Mouse (Mus musculus) testis, adult 2 months (tissue): Measurements from ENCODE around the gene Map2k4. TPM values are rescaled to one million over a fixed set of nuclear protein-coding genes. Genes with fewer than 3 reads are reported as not detected.

Source experiments
- H3K27ac ChIP-seq: fragments of 200-500 bp; 2 replicates; pipeline ENCODE4 v1.5.1; 2012; ENCODE audit warnings: low read depth, low read length; ENCODE audit not compliant: control insufficient read depth, insufficient read depth
- H3K27me3 ChIP-seq: fragments of 200-500 bp; 2 replicates; pipeline ENCODE4 v1.6.1; 2012; ENCODE audit warnings: mild to moderate bottlenecking, low read length, moderate library complexity; ENCODE audit not compliant: control insufficient read depth, insufficient read depth
- H3K36me3 ChIP-seq: fragments of 200-500 bp; 2 replicates; pipeline ENCODE4 v1.6.1; 2012; ENCODE audit warnings: mild to moderate bottlenecking, low read length; ENCODE audit not compliant: control insufficient read depth, insufficient read depth
- H3K4me1 ChIP-seq: fragments of 200-500 bp; 2 replicates; pipeline ENCODE4 v1.6.1; 2012; ENCODE audit warnings: low read length; ENCODE audit not compliant: control insufficient read depth, insufficient read depth
- H3K4me3 ChIP-seq: fragments of 200-500 bp; 2 replicates; pipeline ENCODE4 v1.5.1; 2012; ENCODE audit warnings: low read depth, mild to moderate bottlenecking, low read length, moderate library complexity, mixed read lengths; ENCODE audit not compliant: control insufficient read depth
- CTCF ChIP-seq: fragments of 200-500 bp; IDR thresholded peaks from 2 replicates; pipeline ENCODE4 v1.5.1; 2012; ENCODE audit warnings: low read depth, mild to moderate bottlenecking, inconsistent platforms, low read length, moderate library complexity; ENCODE audit not compliant: control insufficient read depth, insufficient read depth, insufficient replicate concordance
- POLR2A ChIP-seq: fragments of 200-500 bp; IDR thresholded peaks from 2 replicates; pipeline ENCODE4 v1.6.1; 2012; ENCODE audit warnings: low read depth, mild to moderate bottlenecking, inconsistent platforms, low read length, moderate library complexity; ENCODE audit not compliant: control insufficient read depth
- polyA plus RNA-seq: library from polyadenylated mRNA; depleted of rRNA; stranded (reverse); fragments of >200 nt; gene quantifications from 2 replicates; pipeline ENCODE4 v1.2.3, GENCODE M21; 2012; rRNA removed

Gene Map2k4
- polyA plus RNA-seq, 1 experiment = 6.9 TPM

GRCm38 (mm10) chr11:65653932-65654331 is 134.2 kb downstream of the Map2k4 start:
- no peaks in the 10 kb centered on the region for H3K4me1 ChIP-seq
- H3K27me3 ChIP-seq = no peaks in the 10 kb centered on the region
- H3K27ac ChIP-seq = no peak overlapping the region
- no peaks in the 10 kb centered on the region for H3K36me3 ChIP-seq
- H3K4me3 ChIP-seq = no peak overlapping the region
- TF ChIP-seq CTCF = no peak
- no peak for TF ChIP-seq POLR2A

- H3K27me3 ChIP-seq = no peaks in the 10 kb centered on the region
- no peaks in the 10 kb centered on the region for H3K36me3 ChIP-seq
- no peaks in the 10 kb centered on the region for H3K4me1 ChIP-seq
- H3K27ac ChIP-seq = no peak overlapping the region
- no peak for TF ChIP-seq CTCF
- TF ChIP-seq POLR2A = no peak
- H3K4me3 ChIP-seq = no peak overlapping the region
Observed at GRCm38 (mm10) chr11:65651426-65651825, 136.7 kb downstream of the Map2k4 start.

GRCm38 (mm10) chr11:65649956-65650715 is 138.0 kb downstream of the Map2k4 start:
- Histone ChIP-seq H3K27ac (no peak overlapping the region), H3K4me3 (no peak overlapping the region)

GRCm38 (mm10) chr11:65649469-65649868 is 138.6 kb downstream of the Map2k4 start:
- Histone ChIP-seq H3K36me3 (no peaks in the 10 kb centered on the region), H3K27ac (no peak overlapping the region), H3K4me1 (no peaks in the 10 kb centered on the region), H3K27me3 (no peaks in the 10 kb centered on the region), H3K4me3 (no peak overlapping the region)
- TF ChIP-seq POLR2A = no peak

More at GRCm38 (mm10) chr11:65649956-65650715, 138.0 kb downstream of the Map2k4 start:
- TF ChIP-seq POLR2A (no peak), CTCF (no peak)
- no peaks in the 10 kb centered on the region for H3K4me1 ChIP-seq
- no peaks in the 10 kb centered on the region for H3K36me3 ChIP-seq
- no peaks in the 10 kb centered on the region for H3K27me3 ChIP-seq

- TF ChIP-seq POLR2A = no peak
- no peak for TF ChIP-seq CTCF
- no peak overlapping the region for H3K4me3 ChIP-seq
- no peaks in the 10 kb centered on the region for H3K4me1 ChIP-seq
- H3K36me3 ChIP-seq = no peaks in the 10 kb centered on the region
- no peaks in the 10 kb centered on the region for H3K27me3 ChIP-seq
- no peak overlapping the region for H3K27ac ChIP-seq
Observed at GRCm38 (mm10) chr11:65646314-65646713, 141.8 kb downstream of the Map2k4 start.

- no peaks in the 10 kb centered on the region for H3K27me3 ChIP-seq
- no peaks in the 10 kb centered on the region for H3K36me3 ChIP-seq
- TF ChIP-seq CTCF (no peak), POLR2A (no peak)
- H3K4me1 ChIP-seq = no peaks in the 10 kb centered on the region
- no peak overlapping the region for H3K4me3 ChIP-seq
- no peak overlapping the region for H3K27ac ChIP-seq
Observed at GRCm38 (mm10) chr11:65644539-65644938, 143.6 kb downstream of the Map2k4 start.

GRCm38 (mm10) chr11:65640261-65640660 is 147.8 kb downstream of the Map2k4 start:
- no peak overlapping the region for H3K4me3 ChIP-seq
- no peaks in the 10 kb centered on the region for H3K36me3 ChIP-seq
- no peak overlapping the region for H3K27ac ChIP-seq
- H3K4me1 ChIP-seq = no peaks in the 10 kb centered on the region
- no peaks in the 10 kb centered on the region for H3K27me3 ChIP-seq
- TF ChIP-seq POLR2A (no peak), CTCF (no peak)

Other genes with a start within 250 kb of the Map2k4 start
- gene Zkscan6, start 18.9 kb upstream of the Map2k4 start, polyA plus RNA-seq = 10.3 and 10.6 TPM in 2 replicates